Mouse (Mus musculus) cerebellum, adult 11 months (tissue): Measurements from ENCODE around the gene Rnf213.

ENCODE experiments used
- DNase-seq: peaks from one replicate; pipeline ENCODE4 v3.0.0; 2022

Gene Rnf213

GRCm38 (mm10) chr11:119516677-119517361 lies 123.9 kb downstream of the Rnf213 start:
- DNase-seq, result peak; percentile 50

- DNase-seq, result no peak
These were observed 126.5 kb downstream of the Rnf213 start for GRCm38 (mm10) chr11:119519387-119519786.

DNA sequence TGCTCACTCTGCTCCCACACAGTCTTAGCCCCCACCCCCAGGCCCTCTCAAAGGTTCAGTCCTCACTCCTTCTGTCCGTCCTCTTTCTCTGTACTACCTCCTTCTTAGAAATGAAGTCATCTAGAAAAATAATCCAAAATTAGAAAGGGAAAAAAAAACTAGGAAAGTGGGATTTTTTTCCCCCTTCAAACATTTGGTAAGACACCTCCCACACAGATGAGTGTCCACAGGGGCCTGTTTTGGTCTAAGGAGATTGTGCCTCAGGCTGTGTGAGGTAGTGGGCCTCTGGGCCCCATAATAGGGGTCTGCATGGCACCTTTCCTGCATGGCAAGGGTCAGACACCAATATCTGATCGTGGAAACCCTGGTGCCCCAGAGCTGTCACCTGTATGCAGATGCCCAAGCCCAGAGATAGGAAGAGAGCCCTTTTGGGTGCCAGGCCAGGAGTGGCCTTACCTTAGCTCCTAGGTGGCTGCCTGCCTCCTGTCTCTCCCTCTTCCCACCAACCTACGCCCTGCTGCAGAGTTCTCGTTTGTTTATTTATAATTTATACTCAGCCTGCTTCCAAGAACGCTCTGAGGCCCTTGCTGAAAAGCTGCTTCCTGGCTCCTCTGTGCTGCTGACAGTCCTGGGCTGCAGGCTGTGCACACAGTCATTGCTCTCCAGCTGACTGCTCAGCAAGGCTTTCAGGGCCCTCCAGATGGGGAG lies 127.3 kb downstream of the Rnf213 start:
- DNase-seq, result no peak

DNA sequence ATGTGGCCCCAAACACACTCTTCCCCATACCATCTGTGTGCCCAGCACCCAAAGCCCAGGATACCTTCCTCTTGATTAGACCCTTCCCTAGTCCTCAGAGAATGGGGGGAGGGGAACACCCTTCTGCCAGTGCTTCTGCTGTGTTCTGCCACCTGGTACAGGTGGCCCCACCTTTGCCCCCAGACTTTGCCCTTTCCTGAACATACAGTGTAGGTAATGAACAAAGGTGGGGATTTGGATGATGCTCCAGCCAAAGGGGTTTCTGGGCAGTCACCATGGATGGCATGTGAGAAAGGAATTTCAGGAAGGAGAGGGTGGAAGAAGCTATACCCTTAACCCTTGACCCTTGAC lies 127.8 kb downstream of the Rnf213 start:
- DNase-seq, result no peak

GRCm38 (mm10) chr11:119521920-119522710 lies 129.2 kb downstream of the Rnf213 start:
- no peak for DNase-seq

DNA sequence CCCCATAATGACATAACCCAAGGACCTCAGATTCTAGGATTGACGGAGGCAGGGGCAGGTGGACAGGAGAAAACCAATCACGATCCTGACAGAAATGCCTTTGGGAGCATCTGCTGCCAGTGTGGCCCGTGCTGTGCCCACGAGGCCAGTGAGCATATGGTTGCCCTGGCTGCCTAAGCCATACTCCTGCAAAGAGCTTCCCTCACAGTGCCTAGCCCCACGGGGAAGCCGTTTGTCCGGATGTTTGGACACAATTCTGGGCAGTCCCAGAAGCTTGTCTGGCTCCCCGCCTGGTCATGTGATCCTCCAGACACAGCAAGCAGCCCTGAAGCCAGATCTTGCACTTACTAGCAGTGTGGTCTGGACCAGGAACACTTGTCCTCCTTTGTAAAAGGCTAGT lies 129.9 kb downstream of the Rnf213 start:
- peak; percentile 98 for DNase-seq

DNA sequence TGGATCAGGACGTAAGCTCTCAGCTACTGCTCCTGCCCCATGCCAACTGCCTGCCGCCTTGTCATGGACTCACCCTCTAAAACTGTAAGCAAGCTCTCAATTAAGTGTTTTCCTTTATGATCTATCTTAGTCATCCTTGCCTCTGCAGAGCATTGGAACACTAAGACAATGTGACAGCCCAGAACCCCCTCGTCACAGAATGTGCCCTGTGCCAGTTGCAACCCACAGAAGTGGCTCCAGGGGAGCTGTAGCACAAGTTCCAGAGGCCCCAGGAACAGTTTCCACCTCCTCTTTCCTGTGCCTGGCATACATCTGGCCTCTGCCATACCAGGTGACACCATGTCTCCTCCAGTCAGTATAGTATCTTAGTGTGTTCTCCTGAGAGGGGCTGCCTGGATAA lies 130.5 kb downstream of the Rnf213 start:
- DNase-seq, result no peak

- DNase-seq, result peak; percentile 67
These were observed 131.6 kb downstream of the Rnf213 start for GRCm38 (mm10) chr11:119524545-119524949.

GRCm38 (mm10) chr11:119526068-119526966 lies 133.4 kb downstream of the Rnf213 start:
- no peak for DNase-seq

- no peak for DNase-seq
These were observed 136.0 kb downstream of the Rnf213 start for GRCm38 (mm10) chr11:119528930-119529329.

DNA sequence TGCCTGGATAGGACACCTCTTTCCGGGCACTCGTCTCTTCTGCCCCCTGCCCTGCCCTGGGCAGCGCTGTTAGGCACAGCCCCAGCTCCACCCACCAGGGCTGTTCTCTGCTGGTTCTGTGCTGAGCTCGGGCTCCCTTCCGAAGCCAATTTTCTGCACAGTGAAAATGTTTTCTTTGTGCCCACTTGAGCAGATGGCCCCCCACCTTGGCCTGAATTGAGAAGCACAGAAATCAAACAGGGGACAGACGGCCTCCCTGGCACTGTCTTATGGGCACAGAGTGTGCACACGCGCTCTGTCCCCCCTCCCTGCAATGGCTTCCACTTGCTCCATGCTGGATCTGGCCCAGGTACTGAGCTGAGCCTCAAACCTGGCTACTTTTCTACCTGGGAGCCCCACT lies 139.6 kb downstream of the Rnf213 start:
- DNase-seq, result peak; percentile 80

DNA sequence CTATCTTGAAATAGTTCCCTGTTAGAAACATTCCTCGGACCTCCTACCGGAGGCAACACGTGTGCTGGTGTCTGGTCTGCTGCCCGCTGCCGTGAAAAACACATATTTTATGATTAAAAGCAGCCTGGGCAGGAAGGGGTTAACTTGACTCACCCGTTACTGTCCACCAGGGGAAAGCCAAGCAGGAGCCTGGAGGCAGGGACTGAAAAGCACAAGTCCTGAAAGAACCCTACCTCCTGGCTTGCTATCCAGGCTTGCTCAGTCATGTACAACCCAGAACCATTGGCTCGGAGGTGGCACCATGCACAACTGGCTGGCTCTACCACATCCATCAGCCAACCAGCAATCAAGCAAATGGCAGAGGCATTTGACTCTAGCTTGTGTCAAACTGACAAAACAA lies 140.8 kb downstream of the Rnf213 start:
- no peak for DNase-seq
